Mouse (Mus musculus) neural tube, embryonic 11.5 days (tissue): Measurements from ENCODE around the gene Fam32a. TPM values are rescaled to one million over a fixed set of nuclear protein-coding genes. Genes with fewer than 3 reads are reported as not detected.

Experiments used
- ATAC-seq: fragments of 200-750 bp; cut with Nextera tagmentation; 2 replicates; pipeline ENCODE4 v1.8.0; 2017; ENCODE audit warnings: moderate number of reproducible peaks, mild to moderate bottlenecking, moderate TSS enrichment, moderate library complexity; ENCODE audit not compliant: insufficient read depth, low FRiP score, low TSS enrichment
- DNase-seq: peaks from one replicate; pipeline ENCODE4 v3.0.0-alpha.2; 2015; ENCODE audit warnings: low spot score
- H3K27ac ChIP-seq: fragments of 300-500 bp; sonication (generic); 2 replicates; pipeline ENCODE4 v1.5.1; 2014; ENCODE audit warnings: low read depth, mild to moderate bottlenecking, low read length
- H3K27me3 ChIP-seq: fragments of 300-500 bp; sonication (generic); 2 replicates; pipeline ENCODE4 v1.6.1; 2014; ENCODE audit warnings: mild to moderate bottlenecking, low read length, mixed read lengths; ENCODE audit not compliant: control insufficient read depth, insufficient read depth
- H3K36me3 ChIP-seq: fragments of 300-500 bp; sonication (generic); 2 replicates; pipeline ENCODE4 v1.6.1; 2014; ENCODE audit warnings: mild to moderate bottlenecking, low read length, moderate library complexity, mixed read lengths; ENCODE audit not compliant: control insufficient read depth, insufficient read depth
- H3K4me1 ChIP-seq: fragments of 300-500 bp; sonication (generic); 2 replicates; pipeline ENCODE4 v1.6.1; 2014; ENCODE audit warnings: low read length, mixed read lengths; ENCODE audit not compliant: control insufficient read depth, insufficient read depth
- H3K4me2 ChIP-seq: fragments of 300-500 bp; sonication (generic); 2 replicates; pipeline ENCODE4 v1.6.1; 2014; ENCODE audit warnings: low read depth, mild to moderate bottlenecking, moderate library complexity
- H3K4me3 ChIP-seq: fragments of 300-500 bp; sonication (generic); 2 replicates; pipeline ENCODE4 v1.5.1; 2014; ENCODE audit warnings: low read depth, low read length
- H3K9ac ChIP-seq: fragments of 300-500 bp; sonication (generic); 2 replicates; pipeline ENCODE4 v1.6.1; 2014; ENCODE audit warnings: mild to moderate bottlenecking, low read length
- H3K9me3 ChIP-seq: fragments of 300-500 bp; sonication (generic); 2 replicates; pipeline ENCODE4 v1.6.1; 2016; ENCODE audit warnings: low read length; ENCODE audit not compliant: control insufficient read depth
- WGBS: fragments of 180-500 bp; shearing (Covaris S2); extraction: QIAGEN DNeasy Blood & Tissue Kit; methylation state at CpG from one replicate; pipeline ENCODE4 v1.1.7; 2014; 5-methylcytosine and 5-hydroxymethylcytosine counted together
- polyA plus RNA-seq: library from polyadenylated mRNA; unstranded; fragments of >200 nt; fragmentation: Nextera tagmentation; extraction: Ambion mirVana; gene quantifications from 2 replicates; pipeline ENCODE4 v1.2.1, GENCODE M21; 2014

Fam32a gene
- 80.1 and 80.6 TPM in 2 replicates for polyA plus RNA-seq

GRCm38 (mm10) chr8:72219541-72220363 is at the start of gene Fam32a:
Gene Fam32a (plus strand): TSS chr8:72219730.
- WGBS, result 13% methylated on average over 39 of the region's 39 CpGs
- Histone ChIP-seq H3K9me3 (no peaks in the 10 kb centered on the region), H3K4me1 (peaks cover 5% of the 10 kb centered on the region), H3K36me3 (peaks cover 10% of the 10 kb centered on the region), H3K27me3 (no peaks in the 10 kb centered on the region), H3K27ac (peak within 1 kb of the TSS; percentile 47; the same call in 1 of the 2 replicates), H3K9ac (peak within 1 kb of the TSS; percentile 75), H3K4me3 (peak within 1 kb of the TSS; percentile 77), H3K4me2 (peak within 1 kb of the TSS; percentile 76)
- ATAC-seq (peak; percentile 99), DNase-seq (peak; percentile 93)

GRCm38 (mm10) chr8:72177346-72177925 is 42.1 kb upstream of the Fam32a start:
- no peak overlapping the region for H3K9ac ChIP-seq
- no peaks in the 10 kb centered on the region for H3K27me3 ChIP-seq
- DNase-seq, result peak; percentile 69
- no peak overlapping the region for H3K4me2 ChIP-seq
- H3K4me1 ChIP-seq, result no peaks in the 10 kb centered on the region
- no peaks in the 10 kb centered on the region for H3K9me3 ChIP-seq
- ATAC-seq, result peak; percentile 66
- 58% methylated on average over 5 of the region's 5 CpGs for WGBS
- no peak overlapping the region for H3K27ac ChIP-seq
- peaks cover 28% of the 10 kb centered on the region for H3K36me3 ChIP-seq
- no peak overlapping the region for H3K4me3 ChIP-seq

DNA sequence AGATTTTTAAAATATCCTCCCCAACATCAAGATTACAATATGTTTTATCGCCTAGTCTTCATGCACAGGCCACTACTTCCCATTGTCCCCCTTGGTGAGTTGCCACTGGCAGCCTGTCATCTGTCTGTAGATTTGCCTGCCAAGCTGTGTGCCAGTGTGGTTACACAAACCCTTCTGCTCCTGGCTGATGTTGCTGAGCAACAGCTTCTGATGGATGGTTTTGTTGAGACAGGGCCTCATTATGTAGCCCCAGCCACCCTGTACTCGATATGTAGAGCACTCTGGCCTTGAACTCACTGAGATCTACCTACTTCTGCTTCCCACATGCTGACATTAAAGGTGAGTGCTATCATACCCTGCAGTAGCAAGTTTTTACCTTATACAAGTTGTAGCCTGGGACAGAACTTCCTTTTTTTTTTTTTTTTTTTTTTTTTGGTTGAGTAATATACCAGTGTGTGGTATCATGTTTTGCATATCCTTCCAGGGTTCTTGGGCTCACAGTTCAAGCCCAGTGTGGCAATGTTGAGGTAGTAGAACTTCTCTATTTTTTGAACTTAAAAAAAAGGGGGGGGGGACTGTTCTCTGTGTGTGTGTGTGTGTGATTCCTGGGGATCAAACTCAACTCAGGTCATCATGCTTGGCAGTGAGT is 35.9 kb upstream of the Fam32a start:
- peaks cover 9% of the 10 kb centered on the region; the same call in 1 of the 2 replicates for H3K36me3 ChIP-seq
- DNase-seq, result no peak
- H3K4me2 ChIP-seq, result no peak overlapping the region
- no peak for ATAC-seq
- H3K27ac ChIP-seq, result no peak overlapping the region
- H3K27me3 ChIP-seq, result no peaks in the 10 kb centered on the region
- 76% methylated on average over 2 of the region's 2 CpGs for WGBS
- H3K4me1 ChIP-seq, result no peaks in the 10 kb centered on the region
- no peak overlapping the region for H3K4me3 ChIP-seq
- H3K9ac ChIP-seq, result no peak overlapping the region
- no peaks in the 10 kb centered on the region for H3K9me3 ChIP-seq

- ATAC-seq (no peak), DNase-seq (no peak)
- H3K4me2 ChIP-seq, result no peak overlapping the region
- H3K27ac ChIP-seq, result no peak overlapping the region
- no peaks in the 10 kb centered on the region for H3K36me3 ChIP-seq
- 94% methylated on average over 2 of the region's 2 CpGs for WGBS
- H3K4me1 ChIP-seq, result no peaks in the 10 kb centered on the region
- no peaks in the 10 kb centered on the region for H3K9me3 ChIP-seq
- H3K4me3 ChIP-seq, result no peak overlapping the region
- H3K9ac ChIP-seq, result no peak overlapping the region
- H3K27me3 ChIP-seq, result no peaks in the 10 kb centered on the region
These were observed 31.7 kb upstream of the Fam32a start for GRCm38 (mm10) chr8:72187793-72188331.

DNA sequence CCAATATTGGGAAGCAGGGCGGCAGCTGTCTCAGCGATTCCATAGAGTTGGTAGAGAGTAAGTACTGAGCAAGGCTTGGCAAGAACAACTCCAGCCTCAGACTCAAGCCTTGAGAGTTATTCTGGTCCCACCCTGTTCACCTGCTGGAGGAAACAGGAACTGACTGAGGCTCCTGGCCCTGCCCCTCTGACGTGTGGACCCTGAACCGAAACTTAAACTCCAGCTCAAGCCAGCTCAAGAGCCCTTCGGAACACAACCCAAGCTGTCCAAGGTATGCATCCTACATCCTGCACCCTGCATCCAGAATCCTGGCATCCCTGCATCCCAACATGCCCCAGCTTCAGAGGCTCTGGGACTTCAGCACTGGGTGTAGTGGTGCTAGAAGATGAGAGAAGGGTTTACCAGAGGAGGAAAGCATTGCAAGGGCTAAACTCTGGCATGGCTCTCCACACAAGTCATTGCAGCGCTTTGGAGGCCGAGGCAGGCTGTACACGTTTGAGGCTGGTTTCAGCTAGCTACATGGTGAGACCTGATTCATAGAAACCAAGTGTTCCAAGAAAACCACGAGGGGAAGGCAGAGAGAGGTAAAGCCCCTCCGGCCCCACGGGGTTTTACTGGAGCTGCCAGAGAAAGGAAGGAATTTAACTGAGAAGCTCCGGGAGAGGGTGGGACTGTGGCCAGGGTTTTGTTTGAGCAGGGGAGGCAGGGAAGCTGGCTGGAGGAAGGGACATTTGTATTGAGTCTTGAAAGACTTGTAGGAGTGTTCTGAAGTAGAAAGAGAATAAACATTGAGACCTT is 29.9 kb upstream of the Fam32a start, which contains the start of gene Hsh2d:
TSS of gene Hsh2d (plus strand) at position 222 of the 798 bp plus-strand sequence.
- Histone ChIP-seq H3K4me1 (no peaks in the 10 kb centered on the region), H3K27me3 (no peaks in the 10 kb centered on the region), H3K4me3 (no peak within 1 kb of the TSS), H3K4me2 (no peak within 1 kb of the TSS), H3K9me3 (no peaks in the 10 kb centered on the region), H3K36me3 (no peaks in the 10 kb centered on the region), H3K9ac (no peak within 1 kb of the TSS), H3K27ac (no peak within 1 kb of the TSS)
- 74% methylated on average over 12 of the region's 12 CpGs for WGBS
- no peak for ATAC-seq
- DNase-seq, result no peak

GRCm38 (mm10) chr8:72190215-72190539 is 29.4 kb upstream of the Fam32a start:
- Histone ChIP-seq H3K4me3 (no peak overlapping the region), H3K9ac (no peak overlapping the region), H3K4me1 (no peaks in the 10 kb centered on the region), H3K4me2 (no peak overlapping the region), H3K36me3 (no peaks in the 10 kb centered on the region), H3K27ac (no peak overlapping the region), H3K9me3 (no peaks in the 10 kb centered on the region), H3K27me3 (no peaks in the 10 kb centered on the region)
- ATAC-seq (no peak), DNase-seq (no peak)
- 88% methylated on average over 2 of the region's 2 CpGs for WGBS

DNA sequence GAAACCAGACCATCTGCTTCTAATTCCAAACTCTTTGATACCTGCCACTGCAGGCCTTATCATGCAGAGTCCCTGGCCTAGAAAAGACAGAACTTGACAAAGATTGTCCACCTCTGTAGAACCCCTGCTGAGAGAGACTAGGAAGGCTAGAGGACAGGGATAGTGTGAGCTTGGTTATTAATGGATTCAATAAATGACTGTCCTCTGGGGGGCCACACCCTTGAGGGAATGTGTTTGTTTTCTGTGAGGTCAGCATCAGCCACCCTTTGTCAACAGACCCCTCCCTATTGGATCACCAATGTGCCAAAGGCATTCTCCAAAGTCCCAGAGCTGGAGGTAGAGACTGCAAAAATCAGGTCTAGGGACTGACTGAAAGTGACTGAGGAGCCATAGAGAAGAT is 27.5 kb upstream of the Fam32a start:
- H3K4me2 ChIP-seq, result no peak overlapping the region
- no peak overlapping the region for H3K9ac ChIP-seq
- ATAC-seq (no peak), DNase-seq (no peak)
- H3K4me1 ChIP-seq, result no peaks in the 10 kb centered on the region
- no peak overlapping the region for H3K27ac ChIP-seq
- no peaks in the 10 kb centered on the region for H3K27me3 ChIP-seq
- H3K4me3 ChIP-seq, result no peak overlapping the region
- H3K36me3 ChIP-seq, result no peaks in the 10 kb centered on the region
- no peaks in the 10 kb centered on the region for H3K9me3 ChIP-seq

GRCm38 (mm10) chr8:72197997-72198396 is 21.5 kb upstream of the Fam32a start:
- no peak for ATAC-seq
- H3K9ac ChIP-seq, result no peak overlapping the region
- 0 out of 2 replicates have a peak, but pooled peaks cover 5% of the 10 kb centered on the region for H3K9me3 ChIP-seq
- no peaks in the 10 kb centered on the region for H3K27me3 ChIP-seq
- H3K27ac ChIP-seq, result no peak overlapping the region
- no peaks in the 10 kb centered on the region for H3K4me1 ChIP-seq
- H3K4me2 ChIP-seq, result no peak overlapping the region
- 60% methylated on average over 8 of the region's 8 CpGs for whole genome bisulfite sequencing
- no peak for DNase-seq
- H3K36me3 ChIP-seq, result no peaks in the 10 kb centered on the region
- no peak overlapping the region for H3K4me3 ChIP-seq
